Mouse (Mus musculus) neural tube, embryonic 12.5 days (tissue): Measurements from ENCODE around the gene Irf2bp2. TPM values are rescaled to one million over a fixed set of nuclear protein-coding genes. Genes with fewer than 3 reads are reported as not detected.

Experiments
- ATAC-seq: fragments of 200-750 bp; cut with Nextera tagmentation; 2 replicates; pipeline ENCODE4 v1.8.0; 2017; ENCODE audit warnings: low read depth, mild to moderate bottlenecking, moderate TSS enrichment, moderate library complexity; ENCODE audit not compliant: low FRiP score
- H3K27ac ChIP-seq: fragments of 300-500 bp; sonication (generic); 2 replicates; pipeline ENCODE4 v1.5.1; 2016
- H3K27me3 ChIP-seq: fragments of 300-500 bp; sonication (generic); replicated peaks from 2 replicates; pipeline ENCODE4 v1.6.1; 2016; ENCODE audit warnings: mild to moderate bottlenecking
- H3K36me3 ChIP-seq: fragments of 300-500 bp; sonication (generic); 2 replicates; pipeline ENCODE4 v1.6.1; 2016; ENCODE audit warnings: mild to moderate bottlenecking
- H3K4me1 ChIP-seq: fragments of 300-500 bp; sonication (generic); 2 replicates; pipeline ENCODE4 v1.6.1; 2016
- H3K4me2 ChIP-seq: fragments of 300-500 bp; sonication (generic); replicated peaks from 2 replicates; pipeline ENCODE4 v1.6.1; 2016; ENCODE audit warnings: mild to moderate bottlenecking
- H3K4me3 ChIP-seq: fragments of 300-500 bp; sonication (generic); 2 replicates; pipeline ENCODE4 v1.5.1; 2016
- H3K9ac ChIP-seq: fragments of 300-500 bp; sonication (generic); 2 replicates; pipeline ENCODE4 v1.6.1; 2016; ENCODE audit warnings: mild to moderate bottlenecking
- H3K9me3 ChIP-seq: fragments of 300-500 bp; sonication (generic); 2 replicates; pipeline ENCODE4 v1.6.1; 2016; ENCODE audit warnings: mild to moderate bottlenecking
- WGBS: fragments of 180-500 bp; shearing (Covaris S2); methylation state at CpG from one replicate; pipeline ENCODE4 v1.1.7; 2016; 5-methylcytosine and 5-hydroxymethylcytosine counted together
- polyA plus RNA-seq: library from polyadenylated mRNA; unstranded; fragments of >200 nt; fragmentation: Nextera tagmentation; extraction: Ambion mirVana; gene quantifications from 2 replicates; pipeline ENCODE4 v1.2.1, GENCODE M21; 2016

Irf2bp2 gene
- polyA plus RNA-seq, 1 experiment from 2014 or later = 8.5 TPM

GRCm38 (mm10) chr8:126590599-126590998 is 3.2 kb downstream of the Irf2bp2 start:
- no peak for ATAC-seq
- H3K9me3 ChIP-seq = no peaks in the 10 kb centered on the region
- H3K9ac ChIP-seq = peak overlapping the region; percentile 47
- WGBS = 36% methylated on average over 4 of the region's 4 CpGs
- peak overlapping the region; percentile 89 for H3K4me2 ChIP-seq
- H3K36me3 ChIP-seq = peaks cover 13% of the 10 kb centered on the region; the same call in 1 of the 2 replicates
- peaks cover 56% of the 10 kb centered on the region for H3K4me1 ChIP-seq
- H3K27me3 ChIP-seq = no peaks in the 10 kb centered on the region
- peak overlapping the region; percentile 37 for H3K4me3 ChIP-seq
- no peak overlapping the region for H3K27ac ChIP-seq

- Histone ChIP-seq H3K4me3 (peak overlapping the region; percentile 37), H3K4me2 (peak overlapping the region; percentile 89), H3K9me3 (no peaks in the 10 kb centered on the region), H3K27ac (no peak overlapping the region), H3K36me3 (peaks cover 13% of the 10 kb centered on the region; the same call in 1 of the 2 replicates), H3K27me3 (no peaks in the 10 kb centered on the region), H3K4me1 (peaks cover 56% of the 10 kb centered on the region), H3K9ac (peak overlapping the region; percentile 47)
- ATAC-seq = no peak
- WGBS = 24% methylated on average over 14 of the region's 14 CpGs
These were observed 3.7 kb downstream of the Irf2bp2 start for GRCm38 (mm10) chr8:126590024-126590529.

GRCm38 (mm10) chr8:126589507-126590023 is 4.2 kb downstream of the Irf2bp2 start:
- no peak for ATAC-seq
- Histone ChIP-seq H3K4me2 (peak overlapping the region; percentile 89), H3K4me1 (peaks cover 56% of the 10 kb centered on the region), H3K27ac (no peak overlapping the region), H3K36me3 (peaks cover 13% of the 10 kb centered on the region; the same call in 1 of the 2 replicates), H3K27me3 (no peaks in the 10 kb centered on the region), H3K9me3 (no peaks in the 10 kb centered on the region), H3K9ac (peak overlapping the region; percentile 47), H3K4me3 (peak overlapping the region; percentile 37)
- WGBS = 50% methylated on average over 1 of the region's 1 CpGs

GRCm38 (mm10) chr8:126588636-126589506 is 4.9 kb downstream of the Irf2bp2 start:
- Histone ChIP-seq H3K36me3 (peaks cover 13% of the 10 kb centered on the region; the same call in 1 of the 2 replicates), H3K4me1 (peaks cover 61% of the 10 kb centered on the region), H3K4me2 (peak overlapping the region; percentile 89), H3K9ac (peak overlapping the region; percentile 26), H3K27ac (no peak overlapping the region), H3K9me3 (no peaks in the 10 kb centered on the region), H3K27me3 (no peaks in the 10 kb centered on the region), H3K4me3 (peak overlapping the region; percentile 27)
- 48% methylated on average over 11 of the region's 11 CpGs for WGBS
- ATAC-seq = no peak

GRCm38 (mm10) chr8:126587836-126588503 is 5.8 kb downstream of the Irf2bp2 start:
- peak overlapping the region; percentile 89 for H3K4me2 ChIP-seq
- H3K36me3 ChIP-seq = peaks cover 13% of the 10 kb centered on the region; the same call in 1 of the 2 replicates
- H3K9me3 ChIP-seq = no peaks in the 10 kb centered on the region
- H3K4me1 ChIP-seq = peaks cover 69% of the 10 kb centered on the region
- H3K4me3 ChIP-seq = no peak overlapping the region; the same call in 1 of the 2 replicates
- H3K27ac ChIP-seq = no peak overlapping the region
- 0 out of 2 replicates have a peak overlapping the region, but pooled peaks have one; percentile 13 for H3K9ac ChIP-seq
- 74% methylated on average over 10 of the region's 10 CpGs for WGBS
- ATAC-seq = no peak
- H3K27me3 ChIP-seq = no peaks in the 10 kb centered on the region

- no peaks in the 10 kb centered on the region for H3K27me3 ChIP-seq
- H3K36me3 ChIP-seq = peaks cover 13% of the 10 kb centered on the region; the same call in 1 of the 2 replicates
- peaks cover 73% of the 10 kb centered on the region for H3K4me1 ChIP-seq
- peak overlapping the region; percentile 22; the same call in 1 of the 2 replicates for H3K4me2 ChIP-seq
- no peak overlapping the region for H3K4me3 ChIP-seq
- no peak overlapping the region for H3K9ac ChIP-seq
- no peak for ATAC-seq
- WGBS = 82% methylated on average over 10 of the region's 10 CpGs
- no peaks in the 10 kb centered on the region for H3K9me3 ChIP-seq
- H3K27ac ChIP-seq = no peak overlapping the region
These were observed 6.9 kb downstream of the Irf2bp2 start for GRCm38 (mm10) chr8:126586599-126587577.

GRCm38 (mm10) chr8:126586101-126586500 is 7.7 kb downstream of the Irf2bp2 start:
- Histone ChIP-seq H3K4me3 (no peak overlapping the region), H3K27ac (no peak overlapping the region), H3K4me1 (peaks cover 66% of the 10 kb centered on the region), H3K9me3 (no peaks in the 10 kb centered on the region), H3K36me3 (peaks cover 9% of the 10 kb centered on the region; the same call in 1 of the 2 replicates), H3K4me2 (0 out of 2 replicates have a peak overlapping the region, but pooled peaks have one; percentile 99), H3K9ac (no peak overlapping the region), H3K27me3 (no peaks in the 10 kb centered on the region)
- no peak for ATAC-seq
- 87% methylated on average over 2 of the region's 2 CpGs for WGBS

- no peaks in the 10 kb centered on the region for H3K9me3 ChIP-seq
- H3K4me1 ChIP-seq = peaks cover 63% of the 10 kb centered on the region
- no peaks in the 10 kb centered on the region for H3K27me3 ChIP-seq
- H3K36me3 ChIP-seq = peaks cover 7% of the 10 kb centered on the region; the same call in 1 of the 2 replicates
- WGBS = 58% methylated on average over 9 of the region's 9 CpGs
- ATAC-seq = no peak
- no peak overlapping the region for H3K4me3 ChIP-seq
- H3K27ac ChIP-seq = no peak overlapping the region
- 0 out of 2 replicates have a peak overlapping the region, but pooled peaks have one; percentile 99 for H3K4me2 ChIP-seq
- no peak overlapping the region for H3K9ac ChIP-seq
These were observed 8.2 kb downstream of the Irf2bp2 start for GRCm38 (mm10) chr8:126585561-126586031.

GRCm38 (mm10) chr8:126584844-126585231 is 8.9 kb downstream of the Irf2bp2 start:
- H3K4me2 ChIP-seq = peak overlapping the region; percentile 99
- H3K27me3 ChIP-seq = no peaks in the 10 kb centered on the region
- peak overlapping the region; percentile 57; the same call in 1 of the 2 replicates for H3K27ac ChIP-seq
- 0 out of 2 replicates have a peak overlapping the region, but pooled peaks have one; percentile 13 for H3K9ac ChIP-seq
- no peaks in the 10 kb centered on the region for H3K9me3 ChIP-seq
- 3% methylated on average over 5 of the region's 5 CpGs for WGBS
- ATAC-seq = peak; percentile 76
- H3K4me3 ChIP-seq = peak overlapping the region; percentile 49; the same call in 1 of the 2 replicates
- no peaks in the 10 kb centered on the region; the same call in 1 of the 2 replicates for H3K36me3 ChIP-seq
- peaks cover 57% of the 10 kb centered on the region for H3K4me1 ChIP-seq

- no peaks in the 10 kb centered on the region for H3K9me3 ChIP-seq
- peaks cover 53% of the 10 kb centered on the region for H3K4me1 ChIP-seq
- no peaks in the 10 kb centered on the region for H3K27me3 ChIP-seq
- WGBS = under 1% methylated on average over 68 of the region's 68 CpGs
- peak overlapping the region; percentile 99 for H3K4me2 ChIP-seq
- H3K27ac ChIP-seq = peak overlapping the region; percentile 57
- H3K9ac ChIP-seq = peak overlapping the region; percentile 72
- peak; percentile 91 for ATAC-seq
- peak overlapping the region; percentile 49 for H3K4me3 ChIP-seq
- H3K36me3 ChIP-seq = no peaks in the 10 kb centered on the region; the same call in 1 of the 2 replicates
These were observed 9.6 kb downstream of the Irf2bp2 start for GRCm38 (mm10) chr8:126583971-126584843.
